Mouse (Mus musculus) MEL (cell line): ENCODE data around the gene Scn2b.

Experiments
- CTCF ChIP-seq, 3 experiments: IDR thresholded peaks in 2 of 3; conservative IDR thresholded peaks in 1 of 3; 2 replicates each; pipeline ENCODE4 v1.5.1; 2011 to 2012; ENCODE audit warnings: low read length in 3 of 3, low read depth in 2 of 3, mild to moderate bottlenecking in 2 of 3, improper control_type of control experiment in 1 of 3, inconsistent platforms in 1 of 3, mixed read lengths in 1 of 3, moderate library complexity in 1 of 3; ENCODE audit not compliant: control insufficient read depth in 1 of 3, insufficient read depth in 1 of 3, poor library complexity in 1 of 3, severe bottlenecking in 1 of 3
- POLR2A ChIP-seq, 2 experiments: IDR thresholded peaks; 2 replicates each; pipeline ENCODE4 v1.6.1; 2011 to 2012; ENCODE audit warnings: low read length in 2 of 2, mild to moderate bottlenecking in 2 of 2, control low read depth in 1 of 2, improper control_type of control experiment in 1 of 2, low read depth in 1 of 2, moderate library complexity in 1 of 2; ENCODE audit not compliant: control insufficient read depth in 1 of 2, insufficient read depth in 1 of 2, poor library complexity in 1 of 2

DNA sequence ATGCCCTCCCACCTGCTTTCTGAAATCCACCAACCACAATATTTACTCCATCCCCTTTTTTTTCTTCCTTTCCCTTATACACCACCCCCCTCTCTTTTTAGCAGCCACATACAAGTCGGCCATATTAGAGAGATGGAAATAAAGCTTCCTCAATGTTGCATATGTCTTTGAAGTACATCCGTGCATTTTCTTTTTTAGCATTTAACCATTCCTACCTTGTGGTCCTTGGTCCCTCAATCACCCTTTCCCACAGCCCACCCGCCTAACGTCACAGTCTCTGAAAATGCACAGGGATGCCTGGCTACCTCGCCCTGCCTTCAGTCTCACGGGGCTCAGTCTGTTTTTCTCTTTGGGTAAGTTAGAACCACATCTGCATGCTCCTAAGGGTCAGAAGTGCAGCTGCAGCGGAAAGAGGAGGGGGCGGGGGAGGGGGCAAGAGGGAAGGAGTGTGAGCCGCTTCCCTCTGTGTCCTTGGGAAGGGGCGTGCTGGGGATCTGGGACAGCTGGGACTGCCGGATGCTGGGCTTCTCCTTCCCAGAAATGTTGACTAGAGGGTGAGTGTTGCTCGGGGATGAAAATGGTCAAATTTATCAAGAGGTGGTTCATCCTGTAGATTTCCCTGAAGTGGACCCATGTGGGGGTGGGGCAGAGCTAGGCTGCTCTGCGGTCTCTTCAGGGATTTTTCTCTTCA is at the start of gene Scn2b:
- TF ChIP-seq CTCF (IDR thresholded peaks at IDR 0.05 in 2 of 3, conservative IDR thresholded peaks at IDR 0.05 in 1 of 3; ENCODE audit: control insufficient read depth in 1 of 3, insufficient read depth in 1 of 3, low read depth in 2 of 3, low read length in 3 of 3, poor library complexity in 1 of 3, severe bottlenecking in 1 of 3), result no peak
- no peak for TF ChIP-seq POLR2A (IDR thresholded peaks at IDR 0.05; ENCODE audit: control insufficient read depth in 1 of 2, insufficient read depth in 1 of 2, low read depth in 1 of 2, low read length in 2 of 2, poor library complexity in 1 of 2)
